Mouse (Mus musculus): ENCODE measurements around the gene Foxi2. TPM values are rescaled to one million over a fixed set of nuclear protein-coding genes. Genes with fewer than 3 reads are reported as not detected.

Gene Foxi2
- polyA plus RNA-seq, 1 experiment from 2014 or later = not detected

GRCm38 (mm10) chr7:135451340-135451739 lies 41.2 kb downstream of the Foxi2 start:
- Histone ChIP-seq H3K9ac (ENCODE audit: low read length) (no peak overlapping the region), H3K4me2 (replicated peaks; ENCODE audit: low read depth) (no peak overlapping the region), H3K4me1 (replicated peaks; ENCODE audit: control insufficient read depth, insufficient read depth) (no peaks in the 10 kb centered on the region), H3K36me3 (ENCODE audit: control insufficient read depth, insufficient read depth, low read length) (no peaks in the 10 kb centered on the region), H3K4me3 (ENCODE audit: low read depth, low read length) (no peak overlapping the region), H3K27me3 (ENCODE audit: control insufficient read depth, insufficient read depth, low read length) (no peaks in the 10 kb centered on the region), H3K9me3 (ENCODE audit: control insufficient read depth, low read length) (no peaks in the 10 kb centered on the region), H3K27ac (replicated peaks) (no peak overlapping the region)
- 84% methylated on average over 3 of the region's 3 CpGs for WGBS
- TF ChIP-seq EP300 (optimal IDR thresholded peaks at IDR 0.05) (no peak), CTCF (IDR thresholded peaks at IDR 0.05; ENCODE audit: low read depth) (no peak)
- DNase-seq (ENCODE audit: low spot score) (no peak), ATAC-seq (ENCODE audit: low FRiP score, low TSS enrichment) (no peak)

DNA sequence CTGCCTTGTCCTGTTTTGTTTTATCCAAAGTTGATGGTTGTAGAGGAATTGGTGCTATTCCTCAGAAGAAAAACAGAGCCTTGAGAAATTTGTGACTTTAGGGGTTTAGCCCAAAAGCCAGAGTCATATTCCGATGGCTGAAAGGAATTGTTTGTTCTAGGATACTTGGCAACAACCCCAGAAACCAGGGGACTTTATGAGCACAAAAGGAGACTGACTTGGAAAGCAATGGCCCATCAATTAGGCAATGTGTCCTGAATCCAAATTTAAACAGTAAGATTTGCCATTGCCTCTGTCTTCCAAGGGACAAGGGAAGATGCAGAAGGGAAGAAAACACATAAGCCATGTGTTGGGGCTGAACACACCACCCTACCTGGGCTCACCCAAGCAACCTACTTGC lies 42.3 kb downstream of the Foxi2 start:
- no peak overlapping the region for H3K4me2 ChIP-seq (replicated peaks; ENCODE audit: low read depth)
- no peak for ATAC-seq (ENCODE audit: low FRiP score, low TSS enrichment)
- H3K4me3 ChIP-seq (ENCODE audit: low read depth, low read length) = no peak overlapping the region
- no peak for DNase-seq (ENCODE audit: low spot score)
- no peaks in the 10 kb centered on the region for H3K36me3 ChIP-seq (ENCODE audit: control insufficient read depth, insufficient read depth, low read length)
- no peak overlapping the region for H3K27ac ChIP-seq (replicated peaks)
- WGBS = 35% methylated on average over 1 of the region's 1 CpGs
- TF ChIP-seq EP300 (optimal IDR thresholded peaks at IDR 0.05) = no peak
- TF ChIP-seq CTCF (IDR thresholded peaks at IDR 0.05; ENCODE audit: low read depth) = no peak
- no peak overlapping the region for H3K9ac ChIP-seq (ENCODE audit: low read length)
- H3K4me1 ChIP-seq (replicated peaks; ENCODE audit: control insufficient read depth, insufficient read depth) = no peaks in the 10 kb centered on the region
- no peaks in the 10 kb centered on the region for H3K9me3 ChIP-seq (ENCODE audit: control insufficient read depth, low read length)
- no peaks in the 10 kb centered on the region for H3K27me3 ChIP-seq (ENCODE audit: control insufficient read depth, insufficient read depth, low read length)

DNA sequence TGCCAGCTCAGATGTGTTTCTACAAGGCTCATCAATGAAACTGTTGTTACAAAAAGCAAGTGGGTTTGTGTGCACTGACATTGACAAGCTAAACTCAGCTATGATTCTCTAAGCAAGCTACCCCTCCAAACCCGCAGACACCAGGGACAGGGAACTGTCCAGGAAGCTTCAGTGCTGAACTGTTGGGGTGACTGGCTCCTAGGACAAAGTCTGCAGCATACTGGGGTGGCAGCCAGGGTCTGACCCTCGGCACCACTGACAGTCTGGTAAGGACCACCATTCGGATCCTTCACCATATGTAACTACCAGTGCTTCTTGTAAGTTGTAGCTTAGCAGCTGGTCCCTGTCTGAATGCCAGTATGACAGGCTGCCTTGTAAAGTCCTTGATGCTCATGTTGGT lies 43.6 kb downstream of the Foxi2 start:
- Histone ChIP-seq H3K9ac (ENCODE audit: low read length) (no peak overlapping the region), H3K27ac (replicated peaks) (no peak overlapping the region), H3K9me3 (ENCODE audit: control insufficient read depth, low read length) (no peaks in the 10 kb centered on the region), H3K27me3 (ENCODE audit: control insufficient read depth, insufficient read depth, low read length) (no peaks in the 10 kb centered on the region), H3K36me3 (ENCODE audit: control insufficient read depth, insufficient read depth, low read length) (no peaks in the 10 kb centered on the region), H3K4me1 (replicated peaks; ENCODE audit: control insufficient read depth, insufficient read depth) (no peaks in the 10 kb centered on the region), H3K4me2 (replicated peaks; ENCODE audit: low read depth) (no peak overlapping the region), H3K4me3 (ENCODE audit: low read depth, low read length) (no peak overlapping the region)
- TF ChIP-seq EP300 (optimal IDR thresholded peaks at IDR 0.05) (no peak), CTCF (IDR thresholded peaks at IDR 0.05; ENCODE audit: low read depth) (no peak)
- ATAC-seq (ENCODE audit: low FRiP score, low TSS enrichment) = no peak
- WGBS = 32% methylated on average over 3 of the region's 3 CpGs
- no peak for DNase-seq (ENCODE audit: low spot score)

Other genes starting within 250 kb of the Foxi2 start
- gene Nps, start 151.6 kb upstream of the Foxi2 start, polyA plus RNA-seq (2015; fragmentation: Nextera tagmentation; extraction: Ambion mirVana) = 0.12 TPM in 1 of 2 replicates, not detected in the other
- gene Clrn3, start 118.3 kb downstream of the Foxi2 start, polyA plus RNA-seq (2015; fragmentation: Nextera tagmentation; extraction: Ambion mirVana) = 0.51 and 0.63 TPM in 2 replicates
- gene Ptpre, start 127.2 kb downstream of the Foxi2 start, polyA plus RNA-seq (2015; fragmentation: Nextera tagmentation; extraction: Ambion mirVana) = 4.4 TPM in 2 replicates

All from stomach, postnatal 0 days (tissue).